Mouse (Mus musculus): ENCODE measurements around the gene Tectb. TPM values are rescaled to one million over a fixed set of nuclear protein-coding genes. Genes with fewer than 3 reads are reported as not detected.

The Tectb gene
- polyA plus RNA-seq (2017; shearing (Covaris generic)) = 1 to 10 TPM in 1 of 2 experiments, under 1 TPM in 1; 0.07 to 3.5 TPM

GRCm38 (mm10) chr19:55180433-55180832 is at the start of gene Tectb:
TSS of gene Tectb (plus strand) at chr19:55180733.

GRCm38 (mm10) chr19:55241186-55241645 is 60.7 kb downstream of the Tectb start, which contains the start of gene Gucy2g:
TSS of gene Gucy2g (minus strand) at chr19:55241236.

Other genes with a start within 250 kb of the Tectb start
- 1 to 10 TPM; 5.1 to 6.3 TPM for gene Gpam, start 53.5 kb upstream of the Tectb start, polyA plus RNA-seq (2017; shearing (Covaris generic))
- gene Gucy2g, start 60.5 kb downstream of the Tectb start, polyA plus RNA-seq (2017; shearing (Covaris generic)) = under 1 TPM; 0.10 to 0.61 TPM
- gene Acsl5, start 71.2 kb downstream of the Tectb start, polyA plus RNA-seq (2017; shearing (Covaris generic)) = 100 to 1,000 TPM; 140 to 145 TPM
- gene Zdhhc6, start 135.3 kb downstream of the Tectb start, polyA plus RNA-seq (2017; shearing (Covaris generic)) = 10 to 100 TPM; 68.0 to 79.3 TPM
- gene Vti1a, start 135.6 kb downstream of the Tectb start, polyA plus RNA-seq (2017; shearing (Covaris generic)) = 10 to 100 TPM; 52.8 to 55.9 TPM